Mouse (Mus musculus): Measurements from ENCODE around the gene Slc25a39.

DNA sequence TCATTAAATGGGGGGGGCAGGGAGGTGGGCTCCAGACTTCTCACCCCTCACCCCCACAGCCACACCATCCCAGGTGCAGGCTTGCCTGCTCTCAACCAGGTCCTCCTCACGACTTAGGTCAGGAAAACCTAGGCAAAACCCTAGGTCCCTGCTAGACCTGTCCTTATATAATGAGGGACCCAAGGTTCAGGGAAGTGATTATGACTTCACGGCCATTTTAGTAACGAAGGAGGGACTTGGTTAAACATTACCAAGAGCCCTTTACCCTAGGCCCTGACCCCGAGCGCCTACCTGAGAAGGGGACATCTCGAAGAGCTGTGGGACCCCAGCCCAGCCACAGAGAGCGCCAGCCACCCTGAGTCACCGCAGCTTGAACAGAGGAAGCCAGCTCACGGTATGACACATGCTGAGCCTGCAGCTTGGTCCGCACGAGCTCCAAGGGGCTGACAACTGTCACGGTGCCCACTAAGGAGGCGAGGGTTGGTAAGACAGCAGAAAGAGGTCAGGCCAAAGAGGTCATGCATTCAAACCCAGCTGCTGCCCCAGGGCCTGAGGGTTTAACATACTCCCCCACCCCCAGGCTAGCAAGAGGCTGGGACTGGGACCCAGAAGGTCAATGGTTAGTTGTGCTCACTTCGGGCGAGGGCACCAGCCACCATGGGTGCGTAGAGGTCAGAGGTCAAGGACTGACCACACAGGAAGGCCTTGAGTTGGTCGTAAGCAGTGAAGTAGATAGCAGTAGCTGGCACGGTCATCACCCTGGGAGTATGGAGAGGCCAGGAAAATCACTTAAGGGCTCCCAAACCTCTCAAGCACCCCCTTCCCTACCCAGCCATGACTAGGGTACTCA is 3.4 kb downstream of the Slc25a39 start:
- TF ChIP-seq CTCF (IDR thresholded peaks at IDR 0.05; ENCODE audit: borderline replicate concordance, insufficient read depth, low read depth, low read length) (no peak), POLR2A (IDR thresholded peaks at IDR 0.05; ENCODE audit: borderline replicate concordance, insufficient read depth, low read length) (no peak)
